Comparison of ENCODE assay signal across 21 mouse cellular contexts in genomic region chr2:26952866-26953265, GRCm38 (mm10). TPM values are rescaled to one million over a fixed set of nuclear protein-coding genes. Genes with fewer than 3 reads are reported as not detected.
"Had no signal": no experiment of that assay in that cellular context is flagged by ENCODE, and none has a peak within 500 bp of the region (broad histone marks: within the 10 kb centered on the region; RNA-seq: fewer than 3 reads in every experiment).

No protein-coding gene starts in this region.

- H3K9me3 ChIP-seq: lung, embryonic 15.5 days; megakaryocyte, embryonic 14.5 days; neural tube, embryonic 13.5 days; neural tube, embryonic 15.5 days had no signal

- DNase-seq: lung, adult 2 months; lung, postnatal 14 days; midbrain, embryonic 14.5 days; retina, postnatal 1 day; right cerebral cortex, adult 18-20 months; right cerebral cortex, postnatal 25 days; right cerebral cortex, postnatal 4 days; spleen, adult 18-20 months; thymus, adult 18-20 months; thymus, postnatal 14 days; thymus, postnatal 36 days had no signal

- H3K4me2 ChIP-seq: lung, embryonic 15.5 days; midbrain, embryonic 11.5 days; neural tube, embryonic 13.5 days; neural tube, embryonic 15.5 days had no signal

- H3K27ac ChIP-seq: lung, embryonic 15.5 days; macrophage; neural tube, embryonic 13.5 days; neural tube, embryonic 15.5 days had no signal

- H3K27me3 ChIP-seq: lung, embryonic 15.5 days; megakaryocyte, embryonic 14.5 days; neural tube, embryonic 13.5 days; neural tube, embryonic 15.5 days had no signal

- H3K9ac ChIP-seq: lung, embryonic 15.5 days; neural tube, embryonic 13.5 days; neural tube, embryonic 15.5 days had no signal

- ATAC-seq: lung, postnatal 0 days; midbrain, embryonic 16.5 days had no signal

- H3K4me1 ChIP-seq: lung, embryonic 15.5 days; neural tube, embryonic 13.5 days; neural tube, embryonic 15.5 days had no signal

- H3K4me3 ChIP-seq: lung, embryonic 15.5 days; megakaryocyte, embryonic 14.5 days; myocyte; neural tube, embryonic 13.5 days; neural tube, embryonic 15.5 days had no signal

RNA-seq across cellular contexts. Expression of gene Stkld1, which starts 19.0 kb away (rescaled TPM):
- polyA plus RNA-seq: lung, embryonic 15.5 days; midbrain, embryonic 11.5 days had no signal

RNA-seq across cellular contexts. Expression of gene Adamts13, which starts 20.4 kb away (rescaled TPM):
- polyA plus RNA-seq: lung, embryonic 15.5 days; macrophage; midbrain, embryonic 11.5 days; midbrain, embryonic 14.5 days; midbrain, embryonic 16.5 days; myocyte; neural tube, embryonic 11.5 days; neural tube, embryonic 13.5 days; neural tube, embryonic 15.5 days had no signal
